Mouse (Mus musculus) midbrain, postnatal 0 days (tissue): ENCODE measurements around the gene Vmn1r107. TPM values are rescaled to one million over a fixed set of nuclear protein-coding genes. Genes with fewer than 3 reads are reported as not detected.
"Not testable (repeated sequence)": the region's sequence is repeated elsewhere in the genome, so short reads cannot be mapped to it uniquely, and the experiment has no call there.

Experiments
- ATAC-seq: fragments of 200-750 bp; cut with Nextera tagmentation; 2 replicates; pipeline ENCODE4 v1.8.0; 2017; ENCODE audit warnings: moderate number of reproducible peaks, mild to moderate bottlenecking, moderate TSS enrichment, moderate library complexity; ENCODE audit not compliant: low FRiP score
- DNase-seq: peaks from one replicate; pipeline ENCODE4 v3.0.0-alpha.2; 2015; ENCODE audit warnings: low spot score
- H3K27ac ChIP-seq: fragments of 300-500 bp; sonication (generic); 2 replicates; pipeline ENCODE4 v1.5.1; 2014; ENCODE audit warnings: low read depth, mild to moderate bottlenecking, low read length, mixed read lengths
- H3K27me3 ChIP-seq: fragments of 300-500 bp; sonication (generic); 2 replicates; pipeline ENCODE4 v1.6.1; 2014; ENCODE audit warnings: low read length, control low read depth, mixed read lengths; ENCODE audit not compliant: insufficient read depth
- H3K36me3 ChIP-seq: fragments of 300-500 bp; sonication (generic); 2 replicates; pipeline ENCODE4 v1.6.1; 2014; ENCODE audit warnings: low read length, control low read depth, mixed read lengths; ENCODE audit not compliant: insufficient read depth
- H3K4me1 ChIP-seq: fragments of 300-500 bp; sonication (generic); 2 replicates; pipeline ENCODE4 v1.6.1; 2014; ENCODE audit warnings: mild to moderate bottlenecking, control low read depth, antibody characterized with exemption, low read length, mixed read lengths; ENCODE audit not compliant: insufficient read depth
- H3K4me2 ChIP-seq: fragments of 300-500 bp; sonication (generic); 2 replicates; pipeline ENCODE4 v1.6.1; 2014; ENCODE audit warnings: low read depth, mild to moderate bottlenecking, low read length, mixed read lengths; ENCODE audit not compliant: poor library complexity, severe bottlenecking
- H3K4me3 ChIP-seq: fragments of 300-500 bp; sonication (generic); 2 replicates; pipeline ENCODE4 v1.5.1; 2014; ENCODE audit warnings: low read depth, mild to moderate bottlenecking, low read length, moderate library complexity
- H3K9ac ChIP-seq: fragments of 300-500 bp; sonication (generic); replicated peaks from 2 replicates; pipeline ENCODE4 v1.6.1; 2014; ENCODE audit warnings: mild to moderate bottlenecking, low read length, moderate library complexity, mixed read lengths; ENCODE audit not compliant: poor library complexity, severe bottlenecking
- H3K9me3 ChIP-seq: fragments of 300-500 bp; sonication (generic); 2 replicates; pipeline ENCODE4 v1.6.1; 2016; ENCODE audit warnings: low read length, control low read depth
- WGBS: fragments of 180-500 bp; shearing (Covaris S2); extraction: QIAGEN DNeasy Blood & Tissue Kit; methylation state at CpG from one replicate; pipeline ENCODE4 v1.1.7; 2014; 5-methylcytosine and 5-hydroxymethylcytosine counted together
- polyA plus RNA-seq: library from polyadenylated mRNA; unstranded; fragments of >200 nt; fragmentation: Nextera tagmentation; extraction: Ambion mirVana; gene quantifications from 2 replicates; pipeline ENCODE4 v1.2.1, GENCODE M21; 2015
- total RNA-seq: library from RNA; depleted of rRNA; stranded (reverse); fragments of >200 nt; gene quantifications from 2 replicates; pipeline ENCODE4 v1.2.3, GENCODE M21; 2014; rRNA removed

Gene Vmn1r107
- total RNA-seq (not detected in 2 replicates), polyA plus RNA-seq (not detected in 2 replicates)

GRCm38 (mm10) chr7:20668618-20669017, at the start of gene Vmn1r107:
Gene Vmn1r107 (plus strand): TSS chr7:20668918.
- H3K9ac ChIP-seq, H3K4me3 ChIP-seq, H3K27ac ChIP-seq, DNase-seq, H3K9me3 ChIP-seq, H3K27me3 ChIP-seq, H3K4me2 ChIP-seq, H3K36me3 ChIP-seq, H3K4me1 ChIP-seq, ATAC-seq: not testable (repeated sequence)
- no CpG with 5 or more reads among the region's 3 CpGs for WGBS

GRCm38 (mm10) chr7:20703116-20703515, 34.4 kb downstream of the Vmn1r107 start, which contains the start of gene Vmn1r111:
Gene Vmn1r111 (minus strand): TSS chr7:20703216.
- not testable (repeated sequence) for H3K4me1 ChIP-seq, H3K36me3 ChIP-seq, H3K9ac ChIP-seq, DNase-seq, H3K4me3 ChIP-seq, H3K27me3 ChIP-seq, H3K4me2 ChIP-seq, ATAC-seq, H3K27ac ChIP-seq, H3K9me3 ChIP-seq
- no CpG with 5 or more reads among the region's 2 CpGs for WGBS

Other genes starting within 250 kb of the Vmn1r107 start
- gene Vmn1r101, start 226.3 kb upstream of the Vmn1r107 start, total RNA-seq: not detected in 2 replicates
- gene Vmn1r101, start 226.3 kb upstream of the Vmn1r107 start, polyA plus RNA-seq: not detected in 2 replicates
- gene Gm10670, start 194.0 kb upstream of the Vmn1r107 start, total RNA-seq: not detected in 2 replicates
- not detected in 2 replicates for gene Gm10670, start 194.0 kb upstream of the Vmn1r107 start, polyA plus RNA-seq
- not detected in 2 replicates for gene Vmn1r103, start 158.4 kb upstream of the Vmn1r107 start, total RNA-seq
- gene Vmn1r103, start 158.4 kb upstream of the Vmn1r107 start, polyA plus RNA-seq: not detected in 2 replicates
- gene Vmn1r104, start 135.1 kb upstream of the Vmn1r107 start, total RNA-seq: not detected in 2 replicates
- not detected in 2 replicates for gene Vmn1r104, start 135.1 kb upstream of the Vmn1r107 start, polyA plus RNA-seq
- gene Gm5726, start 123.2 kb upstream of the Vmn1r107 start, total RNA-seq: not detected in 2 replicates
- gene Gm5726, start 123.2 kb upstream of the Vmn1r107 start, polyA plus RNA-seq: not detected in 2 replicates
- not detected in 2 replicates for gene Gm4141, start 92.7 kb upstream of the Vmn1r107 start, total RNA-seq
- gene Gm4141, start 92.7 kb upstream of the Vmn1r107 start, polyA plus RNA-seq: not detected in 2 replicates
- not detected in 2 replicates for gene Gm4513, start 69.9 kb upstream of the Vmn1r107 start, total RNA-seq
- gene Gm4513, start 69.9 kb upstream of the Vmn1r107 start, polyA plus RNA-seq: not detected in 2 replicates
- gene Vmn1r111, start 34.3 kb downstream of the Vmn1r107 start, total RNA-seq: not detected in 2 replicates
- not detected in 2 replicates for gene Vmn1r111, start 34.3 kb downstream of the Vmn1r107 start, polyA plus RNA-seq
- not detected in 2 replicates for gene Gm10668, start 61.7 kb downstream of the Vmn1r107 start, total RNA-seq
- gene Gm10668, start 61.7 kb downstream of the Vmn1r107 start, polyA plus RNA-seq: not detected in 2 replicates
- gene Vmn1r112, start 102.3 kb downstream of the Vmn1r107 start, total RNA-seq: not detected in 2 replicates
- gene Vmn1r112, start 102.3 kb downstream of the Vmn1r107 start, polyA plus RNA-seq: not detected in 2 replicates
- not detected in 2 replicates for gene Vmn1r113, start 118.4 kb downstream of the Vmn1r107 start, total RNA-seq
- gene Vmn1r113, start 118.4 kb downstream of the Vmn1r107 start, polyA plus RNA-seq: not detected in 2 replicates
- not detected in 2 replicates for gene Vmn1r114, start 143.3 kb downstream of the Vmn1r107 start, total RNA-seq
- gene Vmn1r114, start 143.3 kb downstream of the Vmn1r107 start, polyA plus RNA-seq: not detected in 2 replicates
- not detected in 2 replicates for gene Vmn1r115, start 176.1 kb downstream of the Vmn1r107 start, total RNA-seq
- not detected in 2 replicates for gene Vmn1r115, start 176.1 kb downstream of the Vmn1r107 start, polyA plus RNA-seq
- gene Vmn1r116, start 203.3 kb downstream of the Vmn1r107 start, total RNA-seq: not detected in 2 replicates
- not detected in 2 replicates for gene Vmn1r116, start 203.3 kb downstream of the Vmn1r107 start, polyA plus RNA-seq
- not detected in 2 replicates for gene Vmn1r117, start 215.2 kb downstream of the Vmn1r107 start, total RNA-seq
- not detected in 2 replicates for gene Vmn1r117, start 215.2 kb downstream of the Vmn1r107 start, polyA plus RNA-seq
- gene Vmn1r118, start 243.4 kb downstream of the Vmn1r107 start, total RNA-seq: not detected in 2 replicates
- gene Vmn1r118, start 243.4 kb downstream of the Vmn1r107 start, polyA plus RNA-seq: not detected in 2 replicates